Mouse (Mus musculus): ENCODE results near the gene Zeb2. TPM values are rescaled to one million over a fixed set of nuclear protein-coding genes. Genes with fewer than 3 reads are reported as not detected.

Gene Zeb2
- polyA plus RNA-seq, 1 experiment from 2014 or later, result 31.5 TPM

GRCm38 (mm10) chr2:45090529-45091297 is 26.5 kb downstream of the Zeb2 start:
- H3K27me3 ChIP-seq (replicated peaks), result no peaks in the 10 kb centered on the region
- no peak overlapping the region for H3K9ac ChIP-seq
- no peak overlapping the region for H3K4me2 ChIP-seq
- H3K9me3 ChIP-seq, result no peaks in the 10 kb centered on the region
- H3K4me3 ChIP-seq, result no peak overlapping the region
- H3K4me1 ChIP-seq, result peaks cover 38% of the 10 kb centered on the region
- no peak overlapping the region for H3K27ac ChIP-seq
- WGBS, result 89% methylated on average over 8 of the region's 8 CpGs
- no peak for ATAC-seq (replicated peaks)
- H3K36me3 ChIP-seq (replicated peaks), result no peaks in the 10 kb centered on the region

DNA sequence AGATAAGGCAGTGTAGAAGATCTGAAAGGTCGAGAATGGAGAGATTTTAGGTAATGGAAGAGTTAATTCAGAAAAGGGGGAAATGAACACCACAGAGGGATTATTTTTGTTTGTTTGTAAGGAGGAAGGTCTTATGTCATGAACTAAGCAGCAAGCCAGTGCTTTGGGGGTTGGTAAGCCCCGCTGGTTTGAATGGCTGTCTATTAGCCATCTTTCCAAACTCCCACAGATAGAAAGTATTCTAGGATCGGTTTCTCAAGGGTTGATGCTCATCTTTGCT is 28.0 kb downstream of the Zeb2 start:
- ATAC-seq (replicated peaks), result no peak
- peaks cover 37% of the 10 kb centered on the region for H3K4me1 ChIP-seq
- H3K9ac ChIP-seq, result no peak overlapping the region
- H3K36me3 ChIP-seq (replicated peaks), result no peaks in the 10 kb centered on the region
- no peak overlapping the region for H3K4me2 ChIP-seq
- 0 out of 2 replicates have a peak overlapping the region, but pooled peaks have one; percentile 4 for H3K27ac ChIP-seq
- no peaks in the 10 kb centered on the region for H3K27me3 ChIP-seq (replicated peaks)
- H3K9me3 ChIP-seq, result no peaks in the 10 kb centered on the region
- WGBS, result 25% methylated on average over 3 of the region's 3 CpGs
- H3K4me3 ChIP-seq, result no peak overlapping the region

- ATAC-seq (replicated peaks), result 0 out of 2 replicates have a peak, but pooled peaks have one; percentile 32
- H3K9ac ChIP-seq, result no peak overlapping the region
Measured at GRCm38 (mm10) chr2:45088435-45089250, 28.6 kb downstream of the Zeb2 start.

DNA sequence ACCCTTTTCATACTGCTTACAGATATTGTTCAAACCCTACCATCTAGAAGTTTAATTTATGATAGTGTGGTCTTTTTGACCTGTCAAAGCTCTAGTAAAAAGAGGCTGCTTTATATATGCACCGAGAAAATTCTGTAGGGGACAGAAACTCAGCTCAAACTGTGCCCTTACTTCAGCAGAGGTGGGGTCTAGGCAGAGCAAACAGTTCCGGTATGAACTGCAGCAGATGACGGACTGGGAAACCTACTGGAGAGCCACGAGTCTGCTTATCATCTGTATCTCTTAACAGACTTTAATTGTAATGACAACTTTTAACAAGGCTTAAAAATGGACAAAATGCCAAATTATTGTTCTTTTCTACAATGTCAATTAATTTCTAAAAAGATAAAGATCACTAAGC is 30.0 kb downstream of the Zeb2 start:
- Histone ChIP-seq H3K4me1 (peaks cover 31% of the 10 kb centered on the region), H3K4me2 (no peak overlapping the region), H3K27ac (no peak overlapping the region), H3K4me3 (no peak overlapping the region), H3K9ac (no peak overlapping the region), H3K36me3 (replicated peaks) (no peaks in the 10 kb centered on the region), H3K9me3 (no peaks in the 10 kb centered on the region), H3K27me3 (replicated peaks) (no peaks in the 10 kb centered on the region)
- no peak for ATAC-seq (replicated peaks)
- WGBS, result 48% methylated on average over 4 of the region's 4 CpGs

More at GRCm38 (mm10) chr2:45088435-45089250, 28.6 kb downstream of the Zeb2 start:
- peaks cover 33% of the 10 kb centered on the region for H3K4me1 ChIP-seq
- no peaks in the 10 kb centered on the region for H3K9me3 ChIP-seq
- H3K4me2 ChIP-seq, result peak overlapping the region; percentile 20; the same call in 1 of the 2 replicates
- peak overlapping the region; percentile 4; the same call in 1 of the 2 replicates for H3K27ac ChIP-seq
- H3K36me3 ChIP-seq (replicated peaks), result no peaks in the 10 kb centered on the region
- no peak overlapping the region for H3K4me3 ChIP-seq
- H3K27me3 ChIP-seq (replicated peaks), result no peaks in the 10 kb centered on the region
- WGBS, result 17% methylated on average over 15 of the region's 15 CpGs

- Histone ChIP-seq H3K4me3 (no peak overlapping the region), H3K27ac (no peak overlapping the region), H3K4me1 (peaks cover 39% of the 10 kb centered on the region), H3K27me3 (replicated peaks) (no peaks in the 10 kb centered on the region), H3K36me3 (replicated peaks) (no peaks in the 10 kb centered on the region), H3K4me2 (no peak overlapping the region), H3K9me3 (no peaks in the 10 kb centered on the region), H3K9ac (no peak overlapping the region)
- ATAC-seq (replicated peaks), result no peak
- 89% methylated on average over 5 of the region's 5 CpGs for WGBS
Measured at GRCm38 (mm10) chr2:45085653-45086052, 31.5 kb downstream of the Zeb2 start.

DNA sequence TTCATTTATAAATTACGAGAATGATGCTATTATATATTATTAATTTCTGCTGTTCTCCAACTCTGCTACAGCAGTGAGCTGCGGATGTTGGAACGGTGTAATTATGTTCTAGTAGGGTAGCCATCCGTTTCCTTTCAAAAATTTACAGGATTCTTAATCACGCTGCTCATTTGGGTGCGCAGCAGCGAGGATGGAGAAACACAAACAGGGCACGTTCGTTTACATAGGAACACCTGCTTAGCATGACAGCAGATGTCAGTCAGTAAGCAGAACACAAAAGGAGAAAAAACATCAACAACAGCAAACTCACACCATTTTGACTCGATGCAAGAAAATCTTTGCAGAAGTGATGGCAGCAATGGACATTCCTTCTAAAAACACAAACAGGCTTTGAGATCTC is 34.2 kb downstream of the Zeb2 start:
- Histone ChIP-seq H3K36me3 (replicated peaks) (no peaks in the 10 kb centered on the region), H3K4me2 (no peak overlapping the region), H3K27me3 (replicated peaks) (no peaks in the 10 kb centered on the region), H3K27ac (no peak overlapping the region), H3K9me3 (no peaks in the 10 kb centered on the region), H3K4me3 (no peak overlapping the region), H3K9ac (no peak overlapping the region), H3K4me1 (peaks cover 25% of the 10 kb centered on the region)
- ATAC-seq (replicated peaks), result no peak
- WGBS, result 35% methylated on average over 10 of the region's 10 CpGs

GRCm38 (mm10) chr2:45081559-45081958 is 35.6 kb downstream of the Zeb2 start:
- H3K27me3 ChIP-seq (replicated peaks), result no peaks in the 10 kb centered on the region
- H3K9me3 ChIP-seq, result no peaks in the 10 kb centered on the region
- ATAC-seq (replicated peaks), result no peak
- no peaks in the 10 kb centered on the region for H3K36me3 ChIP-seq (replicated peaks)
- WGBS, result 82% methylated on average over 4 of the region's 4 CpGs
- no peak overlapping the region for H3K4me3 ChIP-seq
- no peak overlapping the region for H3K27ac ChIP-seq
- no peak overlapping the region for H3K9ac ChIP-seq
- no peak overlapping the region for H3K4me2 ChIP-seq
- H3K4me1 ChIP-seq, result peaks cover 13% of the 10 kb centered on the region

DNA sequence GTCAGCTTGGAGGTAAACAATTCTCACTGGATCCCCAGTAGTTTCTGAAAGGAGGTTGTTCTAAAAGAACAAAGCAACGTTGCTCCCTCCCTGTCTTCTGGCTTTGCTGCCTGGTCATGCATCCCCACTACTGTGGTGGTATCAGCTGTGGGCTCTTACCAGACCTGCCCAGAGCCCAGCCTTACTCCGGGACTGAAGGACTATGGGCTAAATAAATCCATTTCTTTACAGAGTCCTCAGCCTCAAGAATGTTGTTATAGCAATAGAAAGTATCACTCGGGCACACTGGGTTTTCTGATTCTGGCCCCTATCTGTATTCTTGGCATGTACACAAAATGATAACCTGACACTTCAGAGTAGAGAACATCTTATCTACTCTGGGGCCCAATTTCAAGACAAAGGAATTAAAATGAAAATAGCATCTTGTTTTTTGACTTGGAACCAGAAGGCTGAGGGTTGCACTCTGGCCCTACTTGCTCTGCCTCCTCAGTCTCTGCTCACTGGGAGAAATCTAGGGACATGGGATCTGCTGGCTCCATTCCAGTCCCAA is 39.2 kb downstream of the Zeb2 start:
- 59% methylated on average over 3 of the region's 3 CpGs for WGBS
- Histone ChIP-seq H3K27ac (no peak overlapping the region), H3K36me3 (replicated peaks) (no peaks in the 10 kb centered on the region), H3K27me3 (replicated peaks) (no peaks in the 10 kb centered on the region), H3K4me2 (no peak overlapping the region), H3K4me3 (no peak overlapping the region), H3K9me3 (no peaks in the 10 kb centered on the region), H3K4me1 (peaks cover 9% of the 10 kb centered on the region), H3K9ac (no peak overlapping the region)
- ATAC-seq (replicated peaks), result no peak

- H3K27me3 ChIP-seq (replicated peaks), result no peaks in the 10 kb centered on the region
- no peak overlapping the region for H3K9ac ChIP-seq
- no peaks in the 10 kb centered on the region for H3K9me3 ChIP-seq
- peaks cover 8% of the 10 kb centered on the region; the same call in 1 of the 2 replicates for H3K4me1 ChIP-seq
- H3K4me3 ChIP-seq, result no peak overlapping the region
- no peak overlapping the region for H3K27ac ChIP-seq
- H3K4me2 ChIP-seq, result no peak overlapping the region
- ATAC-seq (replicated peaks), result no peak
- 88% methylated on average over 5 of the region's 5 CpGs for WGBS
- H3K36me3 ChIP-seq (replicated peaks), result no peaks in the 10 kb centered on the region
Measured at GRCm38 (mm10) chr2:45077383-45077782, 39.8 kb downstream of the Zeb2 start.

- no peak overlapping the region for H3K27ac ChIP-seq
- no peaks in the 10 kb centered on the region for H3K36me3 ChIP-seq (replicated peaks)
- no peak overlapping the region for H3K4me2 ChIP-seq
- no peaks in the 10 kb centered on the region for H3K27me3 ChIP-seq (replicated peaks)
- H3K4me1 ChIP-seq, result no peaks in the 10 kb centered on the region
- 21% methylated on average over 6 of the region's 6 CpGs for WGBS
- no peaks in the 10 kb centered on the region for H3K9me3 ChIP-seq
- ATAC-seq (replicated peaks), result no peak
- H3K9ac ChIP-seq, result no peak overlapping the region
- no peak overlapping the region for H3K4me3 ChIP-seq
Measured at GRCm38 (mm10) chr2:45073025-45073424, 44.2 kb downstream of the Zeb2 start.

DNA sequence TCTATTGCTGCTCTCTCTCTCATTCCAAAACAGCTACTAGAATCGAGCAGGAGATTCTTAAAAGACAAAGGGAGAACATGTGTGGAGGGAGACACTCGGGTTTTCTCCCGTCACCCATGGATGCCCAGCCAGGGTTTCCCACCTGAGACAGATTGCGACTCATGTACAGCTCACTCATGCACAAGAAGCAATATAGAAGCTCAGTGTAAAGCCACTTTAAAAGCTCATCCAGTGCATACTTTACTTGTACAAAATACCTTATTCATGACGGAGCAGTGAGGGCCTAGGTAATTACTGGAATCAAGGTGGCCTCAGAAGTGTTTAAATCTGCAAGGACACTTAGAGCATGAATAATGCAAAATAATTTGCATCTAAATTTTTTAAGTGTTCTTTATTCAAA is 45.9 kb downstream of the Zeb2 start:
- Histone ChIP-seq H3K4me2 (no peak overlapping the region), H3K36me3 (replicated peaks) (no peaks in the 10 kb centered on the region), H3K9me3 (no peaks in the 10 kb centered on the region), H3K4me1 (no peaks in the 10 kb centered on the region), H3K27ac (no peak overlapping the region), H3K27me3 (replicated peaks) (no peaks in the 10 kb centered on the region), H3K9ac (no peak overlapping the region), H3K4me3 (no peak overlapping the region)
- 44% methylated on average over 5 of the region's 5 CpGs for WGBS
- 0 out of 2 replicates have a peak, but pooled peaks have one; percentile 37 for ATAC-seq (replicated peaks)

GRCm38 (mm10) chr2:45070612-45071276 is 46.5 kb downstream of the Zeb2 start:
- Histone ChIP-seq H3K36me3 (replicated peaks) (no peaks in the 10 kb centered on the region), H3K27me3 (replicated peaks) (no peaks in the 10 kb centered on the region), H3K4me2 (no peak overlapping the region), H3K27ac (no peak overlapping the region), H3K9ac (no peak overlapping the region), H3K4me3 (no peak overlapping the region), H3K4me1 (no peaks in the 10 kb centered on the region), H3K9me3 (no peaks in the 10 kb centered on the region)
- ATAC-seq (replicated peaks), result no peak
- 69% methylated on average over 6 of the region's 6 CpGs for WGBS

Measured in midbrain, embryonic 15.5 days (tissue).